Mouse (Mus musculus): ENCODE results near the gene Col27a1. TPM values are rescaled to one million over a fixed set of nuclear protein-coding genes. Genes with fewer than 3 reads are reported as not detected.

The Col27a1 gene
- polyA plus RNA-seq, 2 experiments = 1.2 to 3.8 TPM

DNA sequence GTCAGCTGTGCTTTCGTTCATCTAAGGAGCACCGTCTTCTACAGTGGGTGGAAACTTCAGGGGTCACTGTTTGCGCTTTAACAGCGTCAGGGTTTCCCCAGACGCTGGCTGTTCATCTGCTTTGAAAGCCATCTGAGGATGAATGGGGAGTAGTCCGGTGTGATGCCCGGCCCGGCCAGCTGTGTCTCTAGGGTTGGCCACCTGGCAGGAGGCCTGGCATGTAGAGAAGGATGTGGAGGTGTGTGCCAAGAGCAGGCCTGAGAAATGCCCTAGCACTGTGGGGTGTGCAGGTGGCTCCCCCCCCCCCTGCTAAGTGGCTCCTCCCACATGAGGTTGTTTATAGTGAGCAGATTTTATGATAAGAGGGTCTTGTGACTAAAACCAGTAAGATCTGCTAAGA, 8.4 kb downstream of the Col27a1 start:
- no peak for DNase-seq (ENCODE audit: low read depth in 3 of 3, low spot score in 3 of 3)
- H3K4me2 ChIP-seq (ENCODE audit: low read depth) = no peak overlapping the region
- no peaks in the 10 kb centered on the region for H3K9me3 ChIP-seq (ENCODE audit: control insufficient read depth, low read length)
- H3K27me3 ChIP-seq (ENCODE audit: control insufficient read depth, insufficient read depth, low read length) = no peaks in the 10 kb centered on the region
- ATAC-seq (ENCODE audit: insufficient read depth) = no peak
- TF ChIP-seq EP300 (IDR thresholded peaks at IDR 0.05; ENCODE audit: low read depth) (no peak), CTCF (IDR thresholded peaks at IDR 0.05; ENCODE audit: low read depth) (no peak)
- no peaks in the 10 kb centered on the region for H3K36me3 ChIP-seq (replicated peaks; ENCODE audit: control insufficient read depth, insufficient read depth, low read depth)
- 70% methylated on average over 8 of the region's 8 CpGs for WGBS (ENCODE audit: insufficient replicate concordance)
- H3K27ac ChIP-seq = no peak overlapping the region
- no peak overlapping the region for H3K9ac ChIP-seq (replicated peaks)
- H3K4me1 ChIP-seq (replicated peaks; ENCODE audit: control insufficient read depth in 2 of 2, insufficient read depth in 2 of 2, low read length in 1 of 2) = no peaks in the 10 kb centered on the region
- H3K4me3 ChIP-seq (ENCODE audit: insufficient read depth in 1 of 2, low read depth in 2 of 2, low read length in 2 of 2) = no peak overlapping the region

DNA sequence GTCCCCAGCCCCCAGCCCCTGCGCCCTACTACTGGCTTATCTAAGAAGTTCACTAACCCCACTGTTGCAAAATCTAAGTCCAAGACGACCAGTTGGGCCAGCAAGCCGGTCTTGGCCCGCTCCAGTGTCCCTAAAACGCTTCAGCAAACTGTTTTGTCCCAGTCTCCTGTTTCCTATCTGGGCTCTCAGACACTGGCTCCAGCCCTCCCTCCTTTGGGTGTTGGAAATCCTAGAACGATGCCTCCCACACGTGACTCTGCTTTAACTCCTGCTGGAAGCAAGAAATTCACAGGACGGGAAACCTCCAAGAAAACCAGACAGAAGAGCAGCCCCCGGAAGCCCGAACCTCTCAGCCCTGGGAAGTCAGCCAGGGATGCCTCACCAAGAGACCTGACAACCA, 11.6 kb downstream of the Col27a1 start:
- H3K9ac ChIP-seq (replicated peaks) = no peak overlapping the region
- H3K4me1 ChIP-seq (replicated peaks; ENCODE audit: control insufficient read depth in 2 of 2, insufficient read depth in 2 of 2, low read length in 1 of 2) = no peaks in the 10 kb centered on the region
- no peaks in the 10 kb centered on the region for H3K36me3 ChIP-seq (replicated peaks; ENCODE audit: control insufficient read depth, insufficient read depth, low read depth)
- TF ChIP-seq CTCF (IDR thresholded peaks at IDR 0.05; ENCODE audit: low read depth) (no peak), EP300 (IDR thresholded peaks at IDR 0.05; ENCODE audit: low read depth) (no peak)
- H3K27ac ChIP-seq = no peak overlapping the region
- WGBS (ENCODE audit: insufficient replicate concordance) = 56% methylated on average over 10 of the region's 10 CpGs
- no peaks in the 10 kb centered on the region for H3K9me3 ChIP-seq (ENCODE audit: control insufficient read depth, low read length)
- no peak for DNase-seq (ENCODE audit: low read depth in 3 of 3, low spot score in 3 of 3)
- no peaks in the 10 kb centered on the region for H3K27me3 ChIP-seq (ENCODE audit: control insufficient read depth, insufficient read depth, low read length)
- no peak for ATAC-seq (ENCODE audit: insufficient read depth)
- no peak overlapping the region for H3K4me3 ChIP-seq (ENCODE audit: insufficient read depth in 1 of 2, low read depth in 2 of 2, low read length in 2 of 2)
- no peak overlapping the region for H3K4me2 ChIP-seq (ENCODE audit: low read depth)

DNA sequence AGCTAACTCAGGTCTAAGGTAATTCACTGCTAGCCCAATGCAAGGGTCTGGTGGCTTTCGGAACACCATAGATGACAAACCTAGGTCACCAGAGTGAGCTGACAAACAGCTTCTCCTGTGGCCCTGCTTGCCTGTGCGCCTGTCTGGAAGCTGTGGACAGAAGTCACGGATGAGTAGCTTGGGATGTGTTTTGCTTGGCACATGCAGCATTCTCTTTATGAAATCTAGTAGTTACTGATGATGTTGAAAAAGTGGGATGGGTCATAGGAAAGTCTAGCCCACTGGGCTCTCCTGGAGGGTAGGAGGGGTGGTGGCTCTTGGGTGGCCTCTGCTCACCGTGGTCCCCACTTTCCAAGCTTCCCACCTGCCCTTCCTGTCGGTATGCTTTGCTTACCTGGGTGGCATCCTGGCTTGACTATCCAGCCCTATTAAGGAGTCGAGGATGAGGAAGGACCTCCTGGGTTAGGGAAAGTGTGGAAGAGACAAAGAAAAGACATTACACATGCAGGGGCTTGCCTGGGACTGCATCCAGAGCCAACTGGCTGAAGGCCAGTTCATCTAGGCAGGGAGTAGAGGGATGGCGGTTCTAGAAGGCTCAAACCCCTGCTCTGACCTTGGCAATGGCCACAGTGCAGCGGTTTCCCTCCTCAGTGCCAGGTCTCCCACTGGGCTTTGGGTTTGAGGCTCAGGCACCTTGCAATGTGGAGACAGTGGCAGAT, 12.5 kb downstream of the Col27a1 start:
- Histone ChIP-seq H3K4me2 (ENCODE audit: low read depth) (no peak overlapping the region), H3K27ac (no peak overlapping the region), H3K36me3 (replicated peaks; ENCODE audit: control insufficient read depth, insufficient read depth, low read depth) (no peaks in the 10 kb centered on the region), H3K27me3 (ENCODE audit: control insufficient read depth, insufficient read depth, low read length) (no peaks in the 10 kb centered on the region), H3K9me3 (ENCODE audit: control insufficient read depth, low read length) (no peaks in the 10 kb centered on the region), H3K9ac (replicated peaks) (no peak overlapping the region), H3K4me1 (replicated peaks; ENCODE audit: control insufficient read depth in 2 of 2, insufficient read depth in 2 of 2, low read length in 1 of 2) (peaks cover 0 to 4% of the 10 kb centered on the region in 2 experiments; a peak in 1 of 4 replicates), H3K4me3 (ENCODE audit: insufficient read depth in 1 of 2, low read depth in 2 of 2, low read length in 2 of 2) (no peak overlapping the region)
- no peak for DNase-seq (ENCODE audit: low read depth in 3 of 3, low spot score in 3 of 3)
- 59% methylated on average over 8 of the region's 8 CpGs for WGBS (ENCODE audit: insufficient replicate concordance)
- ATAC-seq (ENCODE audit: insufficient read depth) = no peak
- TF ChIP-seq CTCF (IDR thresholded peaks at IDR 0.05; ENCODE audit: low read depth) (no peak), EP300 (IDR thresholded peaks at IDR 0.05; ENCODE audit: low read depth) (no peak)

DNA sequence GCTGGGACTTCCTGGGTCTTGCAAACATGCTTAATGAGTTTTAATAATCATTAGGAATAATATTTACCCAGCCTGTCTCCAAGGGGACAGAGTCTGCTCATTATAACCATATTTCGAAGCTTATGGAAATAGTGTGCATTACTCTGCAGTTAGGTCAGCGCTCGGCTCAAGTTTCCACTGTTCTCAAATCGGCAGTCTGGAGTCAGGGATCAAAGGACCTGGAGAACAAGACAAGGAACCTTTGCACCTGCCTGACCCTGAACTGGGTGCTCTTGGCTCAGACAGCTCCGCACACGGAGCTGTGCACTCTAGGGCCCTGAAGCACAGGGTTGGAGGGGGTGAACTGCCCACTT, 13.1 kb downstream of the Col27a1 start:
- Histone ChIP-seq H3K9me3 (ENCODE audit: control insufficient read depth, low read length) (no peaks in the 10 kb centered on the region), H3K4me2 (ENCODE audit: low read depth) (no peak overlapping the region), H3K27me3 (ENCODE audit: control insufficient read depth, insufficient read depth, low read length) (no peaks in the 10 kb centered on the region), H3K4me3 (ENCODE audit: insufficient read depth in 1 of 2, low read depth in 2 of 2, low read length in 2 of 2) (no peak overlapping the region), H3K36me3 (replicated peaks; ENCODE audit: control insufficient read depth, insufficient read depth, low read depth) (no peaks in the 10 kb centered on the region), H3K27ac (no peak overlapping the region), H3K9ac (replicated peaks) (no peak overlapping the region), H3K4me1 (replicated peaks; ENCODE audit: control insufficient read depth in 2 of 2, insufficient read depth in 2 of 2, low read length in 1 of 2) (peaks cover 0 to 4% of the 10 kb centered on the region in 2 experiments; a peak in 1 of 4 replicates)
- TF ChIP-seq CTCF (IDR thresholded peaks at IDR 0.05; ENCODE audit: low read depth) (no peak), EP300 (IDR thresholded peaks at IDR 0.05; ENCODE audit: low read depth) (no peak)
- DNase-seq (ENCODE audit: low read depth in 3 of 3, low spot score in 3 of 3) (no peak), ATAC-seq (ENCODE audit: insufficient read depth) (no peak)
- WGBS (ENCODE audit: insufficient replicate concordance) = 64% methylated on average over 6 of the region's 6 CpGs

DNA sequence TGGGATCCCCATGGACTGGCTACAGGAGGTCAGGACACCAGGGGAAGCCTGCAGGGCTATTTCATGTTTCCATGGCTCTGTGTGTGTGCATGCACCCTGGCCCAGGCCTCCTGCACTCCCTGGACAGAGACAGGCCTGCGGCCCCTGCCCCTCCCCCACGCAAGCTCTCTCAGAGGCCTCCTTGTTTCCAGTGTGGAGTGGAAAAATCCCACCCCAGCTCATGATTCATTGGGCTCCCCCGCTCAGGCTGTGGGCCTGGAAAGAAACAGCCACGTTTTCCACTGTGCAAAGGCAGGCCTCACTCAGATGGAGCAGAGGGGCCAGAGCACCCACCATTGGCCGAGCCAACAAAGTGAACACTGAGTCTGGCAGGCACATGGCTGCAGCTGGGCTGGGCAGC, 15.1 kb downstream of the Col27a1 start:
- TF ChIP-seq EP300 (IDR thresholded peaks at IDR 0.05; ENCODE audit: low read depth) = no peak
- no peak for TF ChIP-seq CTCF (IDR thresholded peaks at IDR 0.05; ENCODE audit: low read depth)
- no peak for ATAC-seq (ENCODE audit: insufficient read depth)
- Histone ChIP-seq H3K9ac (replicated peaks) (no peak overlapping the region), H3K4me3 (ENCODE audit: insufficient read depth in 1 of 2, low read depth in 2 of 2, low read length in 2 of 2) (no peak overlapping the region), H3K4me2 (ENCODE audit: low read depth) (no peak overlapping the region), H3K36me3 (replicated peaks; ENCODE audit: control insufficient read depth, insufficient read depth, low read depth) (no peaks in the 10 kb centered on the region), H3K27ac (no peak overlapping the region), H3K4me1 (replicated peaks; ENCODE audit: control insufficient read depth in 2 of 2, insufficient read depth in 2 of 2, low read length in 1 of 2) (peaks cover 0 to 6% of the 10 kb centered on the region in 2 experiments; a peak in 2 of 4 replicates), H3K27me3 (ENCODE audit: control insufficient read depth, insufficient read depth, low read length) (no peaks in the 10 kb centered on the region), H3K9me3 (ENCODE audit: control insufficient read depth, low read length) (no peaks in the 10 kb centered on the region)
- 54% methylated on average over 5 of the region's 5 CpGs for WGBS (ENCODE audit: insufficient replicate concordance)
- DNase-seq (ENCODE audit: low read depth in 3 of 3, low spot score in 3 of 3) = no peak

Data from liver, embryonic 14.5 days (tissue).